ENCODE assay signal across 8 mouse cellular contexts in genomic region chr10:88327160-88328055, GRCm38 (mm10). TPM values are rescaled to one million over a fixed set of nuclear protein-coding genes. Genes with fewer than 3 reads are reported as not detected.
DNase-seq lines count a peak whose midpoint lies in the region; ATAC-seq and TF ChIP-seq lines count a peak whose summit lies in the region.

No protein-coding gene starts in this region.

- no peak for TF ChIP-seq POLR2A in MEL (IDR thresholded peaks at IDR 0.05; ENCODE audit: control insufficient read depth in 1 of 2, insufficient read depth in 1 of 2, low read depth in 1 of 2, low read length in 2 of 2, poor library complexity in 1 of 2)

- H3K36me3 ChIP-seq in MEL (ENCODE audit: control insufficient read depth in 1 of 2, insufficient read depth in 2 of 2, low read length in 2 of 2) = no peaks in the 10 kb centered on the region
- H3K36me3 ChIP-seq in forebrain, embryonic 15.5 days = no peaks in the 10 kb centered on the region

- DNase-seq in MEL (ENCODE audit: low read depth, low spot score) = peak; percentile 80
- DNase-seq in cerebellum, adult 11 months = peak; percentile 63
- DNase-seq in heart, postnatal 4 days = peak; percentile 86
- DNase-seq in layer of hippocampus, adult 18-20 months (ENCODE audit: low spot score in 2 of 2) = peak; percentile 77 to 94
- peak; percentile 48 to 70 for DNase-seq in lung, adult 18-20 months
- DNase-seq in thymus, postnatal 0 days (ENCODE audit: low spot score) = peak; percentile 67

- 48% methylated on average over 11 of the region's 11 CpGs for WGBS in forebrain, embryonic 15.5 days

- no peaks in the 10 kb centered on the region for H3K79me2 ChIP-seq in MEL (ENCODE audit: control insufficient read depth, insufficient read depth, low read length, poor library complexity)

- no peaks in the 10 kb centered on the region for H3K27me3 ChIP-seq in MEL (ENCODE audit: control insufficient read depth in 1 of 2, insufficient read depth in 2 of 2, low read length in 2 of 2)
- no peaks in the 10 kb centered on the region for H3K27me3 ChIP-seq in forebrain, embryonic 15.5 days

- no peak for TF ChIP-seq EP300 in MEL (IDR thresholded peaks at IDR 0.05; ENCODE audit: low read depth in 1 of 2, low read length in 2 of 2)

- H3K4me1 ChIP-seq in MEL (ENCODE audit: control insufficient read depth in 1 of 2, insufficient read depth in 2 of 2, low read length in 2 of 2) = no peaks in the 10 kb centered on the region
- H3K4me1 ChIP-seq in forebrain, embryonic 15.5 days = peaks cover 4% of the 10 kb centered on the region; the same call in 1 of the 2 replicates

- peak overlapping the region; percentile 40 for H3K4me2 ChIP-seq in forebrain, embryonic 15.5 days (replicated peaks)

- H3K9ac ChIP-seq in MEL (ENCODE audit: control insufficient read depth, low read depth, low read length, poor library complexity, severe bottlenecking) = peak overlapping the region; percentile 32; the same call in 1 of the 2 replicates
- peak overlapping the region; percentile 35; the same call in 1 of the 2 replicates for H3K9ac ChIP-seq in forebrain, embryonic 15.5 days (replicated peaks)

- H3K27ac ChIP-seq in MEL (ENCODE audit: control insufficient read depth, low read depth, low read length) = no peak overlapping the region
- no peak overlapping the region for H3K27ac ChIP-seq in forebrain, embryonic 15.5 days (replicated peaks)

- H3K4me3 ChIP-seq in MEL (ENCODE audit: control insufficient read depth in 1 of 2, insufficient read depth in 1 of 2, low read depth in 2 of 2, low read length in 2 of 2) = peak overlapping the region; percentile 27 to 50; a peak in 3 of 4 replicates
- peak overlapping the region; percentile 14; the same call in 1 of the 2 replicates for H3K4me3 ChIP-seq in forebrain, embryonic 15.5 days

- TF ChIP-seq CTCF in MEL (IDR thresholded peaks at IDR 0.05 in 2 of 3, conservative IDR thresholded peaks at IDR 0.05 in 1 of 3; ENCODE audit: control insufficient read depth in 1 of 3, insufficient read depth in 1 of 3, low read depth in 2 of 3, low read length in 3 of 3, poor library complexity in 1 of 3, severe bottlenecking in 1 of 3) = peak; percentile 55 to 100 (median 98)

- H3K9me3 ChIP-seq in MEL (replicated peaks; ENCODE audit: insufficient read depth, low read length) = no peaks in the 10 kb centered on the region
- H3K9me3 ChIP-seq in forebrain, embryonic 15.5 days = no peaks in the 10 kb centered on the region

- peak; percentile 98 for TF ChIP-seq RAD21 in MEL (IDR thresholded peaks at IDR 0.05; ENCODE audit: low read depth, low read length)

- ATAC-seq in forebrain, embryonic 15.5 days (replicated peaks) = peak; percentile 89
- ATAC-seq in neutrophil, adult 5-6 weeks (ENCODE audit: extremely low read depth, insufficient number of reproducible peaks, low FRiP score, poor library complexity, severe bottlenecking) = peak; percentile 86

TF ChIP-seq in MEL, 35 proteins besides CTCF, POLR2A, EP300 and RAD21:
- peak; percentile 80 for TF ChIP-seq ZC3H11A (IDR thresholded peaks at IDR 0.05; ENCODE audit: low read depth, low read length)
- TF ChIP-seq MYB (IDR thresholded peaks at IDR 0.05; ENCODE audit: low read depth, low read length) = peak; percentile 47; the same call in 1 of the 2 replicates
- TF ChIP-seq SMC3 (IDR thresholded peaks at IDR 0.05; ENCODE audit: low read depth, low read length) = peak; percentile 91
- 0 out of 2 replicates have a peak, but pooled peaks have one; percentile 18 for TF ChIP-seq MYC (IDR thresholded peaks at IDR 0.05; ENCODE audit: low read depth, low read length)
- TF ChIP-seq SIN3A (IDR thresholded peaks at IDR 0.05; ENCODE audit: low read length) = 0 out of 2 replicates have a peak, but pooled peaks have one; percentile 18
- TF ChIP-seq GATA1 (IDR thresholded peaks at IDR 0.05; ENCODE audit: low read depth, low read length) = no peak
- TF ChIP-seq ZKSCAN1 (IDR thresholded peaks at IDR 0.05; ENCODE audit: low read depth, low read length) = no peak

RNA-seq across cellular contexts. Expression of gene Dram1, which starts 51.5 kb away (rescaled TPM):
- total RNA-seq in MEL (2012; rRNA removed) = not detected in 2 replicates
- under 1 TPM in 1 of 2 experiments, not detected in 1; 0.17 TPM for polyA plus RNA-seq in MEL (2012; ENCODE audit: insufficient read depth in 1 of 2, insufficient read length in 2 of 2, low read depth in 1 of 2, low replicate concordance in 2 of 2, missing spikeins in 1 of 2)
- 0.47 and 0.70 TPM in 2 replicates for polyA plus RNA-seq in forebrain, embryonic 15.5 days (2015; fragmentation: Nextera tagmentation; extraction: Ambion mirVana)
- total RNA-seq in heart, postnatal 4 days (2021) = 1 to 10 TPM; 2.8 to 3.1 TPM
- 1 to 10 TPM in 1 of 2 experiments, under 1 TPM in 1; 0.87 to 1.9 TPM for total RNA-seq in layer of hippocampus, adult 18-20 months (2021)
- total RNA-seq in neutrophil, adult 5-6 weeks (2017) = 20.1 and 22.1 TPM in 2 replicates
- 8.6 and 9.8 TPM in 2 replicates for polyA plus RNA-seq in thymus, postnatal 0 days (2015; fragmentation: Nextera tagmentation; extraction: Ambion mirVana)

RNA-seq across cellular contexts. Expression of gene Gnptab, which starts 51.5 kb away (rescaled TPM):
- total RNA-seq in MEL (2012; rRNA removed) = 14.2 and 15.1 TPM in 2 replicates
- 10 to 100 TPM in 1 of 2 experiments, not detected in 1; 24.1 TPM for polyA plus RNA-seq in MEL (2012; ENCODE audit: insufficient read depth in 1 of 2, insufficient read length in 2 of 2, low read depth in 1 of 2, low replicate concordance in 2 of 2, missing spikeins in 1 of 2)
- 15.0 and 15.8 TPM in 2 replicates for polyA plus RNA-seq in forebrain, embryonic 15.5 days (2015; fragmentation: Nextera tagmentation; extraction: Ambion mirVana)
- 10 to 100 TPM; 36.5 to 36.6 TPM for total RNA-seq in heart, postnatal 4 days (2021)
- total RNA-seq in layer of hippocampus, adult 18-20 months (2021) = 10 to 100 TPM; 65.9 to 69.2 TPM
- total RNA-seq in neutrophil, adult 5-6 weeks (2017) = 34.7 and 35.9 TPM in 2 replicates
- 8.6 and 9.6 TPM in 2 replicates for polyA plus RNA-seq in thymus, postnatal 0 days (2015; fragmentation: Nextera tagmentation; extraction: Ambion mirVana)
